Mouse (Mus musculus) bone marrow, adult 2 months (tissue): ENCODE measurements at regions not wholly inside any gene's neighbourhood (a gene's known extent, or its start where the extent isn't known, plus 50 kb on each side); places are given as distances from the start of the nearest gene placed in this dataset.

Source experiments
- CTCF ChIP-seq: fragments of 200-500 bp; IDR thresholded peaks from 2 replicates; pipeline ENCODE4 v1.5.1; 2011; ENCODE audit warnings: low read length, control low read depth; ENCODE audit not compliant: control insufficient read depth, insufficient read depth
- POLR2A ChIP-seq: fragments of 200-500 bp; IDR thresholded peaks from 2 replicates; pipeline ENCODE4 v1.6.1; 2011; ENCODE audit warnings: low read depth, mild to moderate bottlenecking, control low read depth, low read length, borderline replicate concordance; ENCODE audit not compliant: control insufficient read depth

GRCm38 (mm10) chr3:144299239-144299638 lies 94.2 kb upstream of the Lmo4 start:
- TF ChIP-seq POLR2A (no peak), CTCF (no peak)
